Mouse (Mus musculus): ENCODE measurements at regions not wholly inside any gene's neighbourhood (a gene's known extent, or its start where the extent isn't known, plus 50 kb on each side); places are given as distances from the start of the nearest gene placed in this dataset.

DNA sequence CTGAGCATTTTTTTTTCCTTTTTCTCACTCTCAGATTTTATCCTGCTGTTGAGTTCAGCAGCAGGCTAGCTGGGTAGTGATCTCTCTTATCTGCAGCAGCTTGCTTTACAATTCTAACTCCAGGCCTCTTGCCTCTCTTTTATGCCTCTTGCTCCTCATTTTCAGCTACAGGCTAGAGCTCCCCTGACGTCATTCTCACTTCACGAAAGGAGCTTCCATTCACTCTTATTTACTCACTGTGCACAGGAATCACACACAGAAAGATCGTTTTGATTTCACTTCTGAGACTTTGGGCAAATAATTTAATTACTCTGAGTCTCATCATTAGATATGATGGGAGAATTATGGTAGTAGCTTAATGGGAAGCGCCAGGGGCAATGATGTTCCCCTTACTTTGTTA lies 158.4 kb upstream of the Shisa6 start:
- TF ChIP-seq ZNF384 (IDR thresholded peaks at IDR 0.05; ENCODE audit: low read depth, low read length) (no peak), MAFK (IDR thresholded peaks at IDR 0.05; ENCODE audit: insufficient read depth, low read depth, low read length) (no peak)

All from ES-E14 (cell line).